Mouse (Mus musculus) liver, adult 2 months (tissue): ENCODE measurements around the gene Sh3kbp1.

Experiments used
- CTCF ChIP-seq: fragments of 200-500 bp; IDR thresholded peaks from 2 replicates; pipeline ENCODE4 v1.5.1; 2011; ENCODE audit warnings: low read depth, low read length, control low read depth
- POLR2A ChIP-seq: fragments of 200-500 bp; IDR thresholded peaks from 2 replicates; pipeline ENCODE4 v1.6.1; 2011; ENCODE audit warnings: low read length, control low read depth; ENCODE audit not compliant: insufficient read depth; ENCODE audit errors: extremely low read depth

- TF ChIP-seq CTCF (no peak), POLR2A (no peak)
Measured at GRCm38 (mm10) chrX:159858126-159858525, 231.1 kb downstream of the Sh3kbp1 start.
